13 mouse cellular contexts compared by ENCODE assay signal in genomic region chr9:118939831-118940230, GRCm38 (mm10). TPM values are rescaled to one million over a fixed set of nuclear protein-coding genes. Genes with fewer than 3 reads are reported as not detected.
DNase-seq lines count a peak whose midpoint lies in the region; ATAC-seq and TF ChIP-seq lines count a peak whose summit lies in the region.
"Had no signal": no experiment of that assay in that cellular context is flagged by ENCODE, and none has a peak within 500 bp of the region (broad histone marks: within the 10 kb centered on the region; RNA-seq: fewer than 3 reads in every experiment).

No protein-coding gene starts in this region.

- 0 out of 2 replicates have a peak overlapping the region, but pooled peaks have one; percentile 8 for H3K27ac ChIP-seq in limb, embryonic 11.5 days (replicated peaks; ENCODE audit: low read depth, low read length)
- H3K27ac ChIP-seq in limb, embryonic 10.5 days = no peak overlapping the region
- H3K27ac ChIP-seq in intestine, embryonic 15.5 days = peak overlapping the region; percentile 57
- H3K27ac ChIP-seq in limb, embryonic 14.5 days (replicated peaks; ENCODE audit: low read depth, low read length) = peak overlapping the region; percentile 80
- H3K27ac ChIP-seq: forebrain, embryonic 12.5 days had no signal

- WGBS in limb, embryonic 11.5 days = 91% methylated on average over 12 of the region's 12 CpGs
- WGBS in limb, embryonic 10.5 days = 89% methylated on average over 12 of the region's 12 CpGs
- 59% methylated on average over 12 of the region's 12 CpGs for WGBS in intestine, embryonic 15.5 days
- 72% methylated on average over 12 of the region's 12 CpGs for WGBS in limb, embryonic 14.5 days

- no peak overlapping the region for H3K4me3 ChIP-seq in limb, embryonic 11.5 days (ENCODE audit: low read depth, low read length)
- no peak overlapping the region for H3K4me3 ChIP-seq in limb, embryonic 10.5 days
- H3K4me3 ChIP-seq in intestine, embryonic 15.5 days (replicated peaks) = no peak overlapping the region
- no peak overlapping the region for H3K4me3 ChIP-seq in limb, embryonic 14.5 days (replicated peaks; ENCODE audit: low read length)
- H3K4me3 ChIP-seq: forebrain, embryonic 12.5 days had no signal

- no peak overlapping the region for H3K9ac ChIP-seq in limb, embryonic 11.5 days (ENCODE audit: low read length)
- H3K9ac ChIP-seq in intestine, embryonic 15.5 days = no peak overlapping the region
- H3K9ac ChIP-seq in limb, embryonic 14.5 days (ENCODE audit: low read depth, low read length, severe bottlenecking) = no peak overlapping the region
- H3K9ac ChIP-seq: forebrain, embryonic 12.5 days had no signal

- no peak for TF ChIP-seq POLR2A in limb, embryonic 14.5 days (IDR thresholded peaks at IDR 0.05; ENCODE audit: borderline replicate concordance, extremely low read depth, insufficient read depth, insufficient read length)

- H3K36me3 ChIP-seq in limb, embryonic 11.5 days (ENCODE audit: control insufficient read depth, insufficient read depth, low read length) = no peaks in the 10 kb centered on the region
- no peaks in the 10 kb centered on the region for H3K36me3 ChIP-seq in limb, embryonic 10.5 days
- no peaks in the 10 kb centered on the region; the same call in 1 of the 2 replicates for H3K36me3 ChIP-seq in intestine, embryonic 15.5 days
- H3K36me3 ChIP-seq in limb, embryonic 14.5 days (ENCODE audit: control insufficient read depth, insufficient read depth, low read length) = no peaks in the 10 kb centered on the region
- H3K36me3 ChIP-seq: forebrain, embryonic 12.5 days had no signal

- H3K4me1 ChIP-seq in limb, embryonic 11.5 days (ENCODE audit: control insufficient read depth, insufficient read depth, low read length) = peaks cover 18% of the 10 kb centered on the region
- peaks cover 40% of the 10 kb centered on the region for H3K4me1 ChIP-seq in limb, embryonic 10.5 days
- H3K4me1 ChIP-seq in intestine, embryonic 15.5 days (replicated peaks) = peaks cover 34% of the 10 kb centered on the region; the same call in 1 of the 2 replicates
- H3K4me1 ChIP-seq in limb, embryonic 14.5 days (ENCODE audit: control insufficient read depth, insufficient read depth, low read length) = peaks cover 37% of the 10 kb centered on the region

- ATAC-seq in limb, embryonic 11.5 days (ENCODE audit: insufficient number of reproducible peaks, low FRiP score, low TSS enrichment, low read depth) = no peak
- peak; percentile 61 for ATAC-seq in intestine, embryonic 15.5 days
- no peak for ATAC-seq in limb, embryonic 14.5 days (ENCODE audit: low FRiP score, low read depth)
- ATAC-seq: hindbrain, embryonic 16.5 days had no signal

- no peak for DNase-seq in limb, embryonic 11.5 days (ENCODE audit: low spot score)
- DNase-seq in limb, embryonic 10.5 days (ENCODE audit: low spot score) = no peak
- DNase-seq in kidney, adult 9 months = peak; percentile 58
- no peak for DNase-seq in limb, embryonic 14.5 days (ENCODE audit: low spot score)
- no peak for DNase-seq in thymus, postnatal 10 days (ENCODE audit: low spot score in 2 of 2)
- no peak for DNase-seq in adrenal gland, postnatal 10 days
- DNase-seq: cerebellum, adult 9-10 months; gastrocnemius, postnatal 10 days had no signal

- no peak overlapping the region for H3K4me2 ChIP-seq in limb, embryonic 11.5 days (ENCODE audit: low read depth, severe bottlenecking)
- H3K4me2 ChIP-seq in intestine, embryonic 15.5 days (replicated peaks) = peak overlapping the region; percentile 7; the same call in 1 of the 2 replicates
- no peak overlapping the region for H3K4me2 ChIP-seq in limb, embryonic 14.5 days (replicated peaks; ENCODE audit: low read depth, low read length, severe bottlenecking)
- H3K4me2 ChIP-seq: forebrain, embryonic 12.5 days had no signal

- H3K9me3 ChIP-seq in limb, embryonic 11.5 days (ENCODE audit: control insufficient read depth, low read length) = no peaks in the 10 kb centered on the region
- no peaks in the 10 kb centered on the region for H3K9me3 ChIP-seq in limb, embryonic 10.5 days (replicated peaks)
- H3K9me3 ChIP-seq in intestine, embryonic 15.5 days = no peaks in the 10 kb centered on the region
- no peaks in the 10 kb centered on the region for H3K9me3 ChIP-seq in limb, embryonic 14.5 days (ENCODE audit: control insufficient read depth, low read length)
- H3K9me3 ChIP-seq: forebrain, embryonic 12.5 days had no signal

- no peaks in the 10 kb centered on the region for H3K27me3 ChIP-seq in limb, embryonic 11.5 days (ENCODE audit: control insufficient read depth, insufficient read depth, low read length)
- H3K27me3 ChIP-seq in limb, embryonic 10.5 days (ENCODE audit: low read depth, poor library complexity, severe bottlenecking) = no peaks in the 10 kb centered on the region
- H3K27me3 ChIP-seq in intestine, embryonic 15.5 days (replicated peaks) = no peaks in the 10 kb centered on the region
- H3K27me3 ChIP-seq in limb, embryonic 14.5 days (ENCODE audit: control insufficient read depth, insufficient read depth, low read length) = no peaks in the 10 kb centered on the region
- H3K27me3 ChIP-seq: forebrain, embryonic 12.5 days had no signal

RNA-seq across cellular contexts. Expression of gene Ctdspl, which starts 13.6 kb away (rescaled TPM):
- polyA plus RNA-seq in limb, embryonic 11.5 days (2014; fragmentation: Nextera tagmentation; extraction: Ambion mirVana) = 13.6 and 13.9 TPM in 2 replicates
- polyA plus RNA-seq in limb, embryonic 10.5 days (2016; fragmentation: Nextera tagmentation; extraction: Ambion mirVana) = 8.8 and 11.6 TPM in 2 replicates
- 16.9 and 18.4 TPM in 2 replicates for polyA plus RNA-seq in intestine, embryonic 15.5 days (2015; fragmentation: Nextera tagmentation; extraction: Ambion mirVana)
- polyA plus RNA-seq in limb, embryonic 14.5 days (2012; rRNA removed) = 38.0 and 43.5 TPM in 2 replicates
- polyA plus RNA-seq in limb, embryonic 14.5 days (2014; fragmentation: Nextera tagmentation; extraction: Ambion mirVana) = 23.8 and 28.6 TPM in 2 replicates
- 10 to 100 TPM; 28.8 to 30.7 TPM for total RNA-seq in adrenal gland, postnatal 10 days (2021)
- total RNA-seq: CH12.LX; monocyte, adult 5-6 weeks had no signal
